Comparison of ENCODE assay signal across 20 mouse cellular contexts in the genomic region with DNA sequence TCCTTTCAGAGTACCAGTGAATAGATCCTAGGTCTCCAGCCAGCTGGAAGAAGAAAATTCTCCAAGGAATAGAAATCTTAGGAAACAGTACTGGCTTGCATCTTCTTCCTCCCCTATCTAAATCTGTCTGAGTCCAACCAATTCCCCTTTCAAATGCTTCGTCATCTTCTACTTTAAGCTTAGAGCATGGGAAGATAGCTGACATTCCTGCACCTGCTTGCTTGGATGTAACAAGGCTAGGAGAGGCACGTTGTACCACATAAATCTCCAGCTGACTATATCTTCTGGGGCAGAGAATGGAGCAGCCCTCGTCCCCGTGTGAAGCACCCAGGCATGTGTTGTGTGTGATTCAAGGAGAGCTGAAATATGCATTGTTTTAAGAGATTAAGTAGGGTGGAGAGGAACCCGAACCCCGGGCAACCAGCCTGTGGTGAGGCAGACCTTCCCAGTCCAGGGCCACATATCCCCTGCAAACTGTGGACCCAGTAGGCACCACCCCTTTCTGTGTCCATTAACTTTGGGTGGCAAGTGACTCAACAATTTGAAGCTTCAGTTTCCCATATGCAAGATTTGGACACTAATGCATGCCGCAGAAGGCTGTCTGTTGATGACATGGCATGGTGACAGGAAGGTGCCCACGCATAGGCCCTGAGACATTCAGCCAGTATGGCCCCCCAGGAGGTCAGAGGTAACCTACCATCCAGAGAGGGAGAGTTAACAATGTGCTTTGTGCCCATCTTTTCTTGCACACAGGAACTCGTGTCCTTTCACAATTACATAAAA.
DNase-seq lines count a peak whose midpoint lies in the region; ATAC-seq and TF ChIP-seq lines count a peak whose summit lies in the region.
"Had no signal": no experiment of that assay in that cellular context is flagged by ENCODE, and none has a peak within 500 bp of the region (broad histone marks: within the 10 kb centered on the region; RNA-seq: fewer than 3 reads in every experiment).

No protein-coding gene starts in this region.

- no peak overlapping the region for H3K4me2 ChIP-seq in kidney, embryonic 15.5 days
- no peak overlapping the region for H3K4me2 ChIP-seq in midbrain, embryonic 11.5 days
- H3K4me2 ChIP-seq in midbrain, postnatal 0 days (ENCODE audit: low read depth, low read length, poor library complexity, severe bottlenecking) = no peak overlapping the region
- H3K4me2 ChIP-seq: forebrain, embryonic 13.5 days; heart, embryonic 15.5 days; hindbrain, embryonic 13.5 days; liver, embryonic 11.5 days; lung, embryonic 15.5 days; midbrain, embryonic 12.5 days; neural tube, embryonic 13.5 days; stomach, embryonic 15.5 days had no signal

- H3K36me3 ChIP-seq in kidney, embryonic 15.5 days = no peaks in the 10 kb centered on the region
- no peaks in the 10 kb centered on the region for H3K36me3 ChIP-seq in kidney, adult 2 months (ENCODE audit: control insufficient read depth, insufficient read depth, low read length)
- H3K36me3 ChIP-seq in midbrain, embryonic 11.5 days (ENCODE audit: control insufficient read depth, insufficient read depth, low read length) = no peaks in the 10 kb centered on the region
- no peaks in the 10 kb centered on the region for H3K36me3 ChIP-seq in midbrain, postnatal 0 days (ENCODE audit: insufficient read depth, low read length)
- H3K36me3 ChIP-seq: heart, embryonic 15.5 days; hindbrain, embryonic 13.5 days; lung, embryonic 15.5 days; midbrain, embryonic 12.5 days; neural tube, embryonic 13.5 days; stomach, embryonic 15.5 days had no signal

- no peak overlapping the region for H3K4me3 ChIP-seq in gastrocnemius, adult 2 months
- H3K4me3 ChIP-seq in kidney, embryonic 15.5 days (replicated peaks) = no peak overlapping the region
- H3K4me3 ChIP-seq in kidney, adult 2 months (ENCODE audit: insufficient read depth, low read depth, low read length) = no peak overlapping the region
- H3K4me3 ChIP-seq in midbrain, embryonic 11.5 days (ENCODE audit: low read depth, low read length) = no peak overlapping the region
- H3K4me3 ChIP-seq in midbrain, postnatal 0 days (ENCODE audit: low read depth, low read length) = no peak overlapping the region
- H3K4me3 ChIP-seq: forebrain, embryonic 13.5 days; heart, embryonic 15.5 days; hindbrain, embryonic 13.5 days; lung, embryonic 15.5 days; midbrain, embryonic 12.5 days; neural tube, embryonic 13.5 days; stomach, embryonic 15.5 days had no signal

- intact Hi-C loops in gastrocnemius, adult 2 months (cut with DNase I) = loop anchor here (5.0 kb wide), 2 partner anchors 38 to 122 kb away; no protein-coding TSS in a partner anchor

- TF ChIP-seq POLR2A in kidney, adult 2 months (IDR thresholded peaks at IDR 0.05; ENCODE audit: low read depth, low read length) = no peak

- H3K9me3 ChIP-seq in kidney, embryonic 15.5 days (replicated peaks) = no peaks in the 10 kb centered on the region
- no peaks in the 10 kb centered on the region for H3K9me3 ChIP-seq in midbrain, embryonic 11.5 days (ENCODE audit: control insufficient read depth, low read length)
- no peaks in the 10 kb centered on the region for H3K9me3 ChIP-seq in midbrain, postnatal 0 days (ENCODE audit: low read length)
- H3K9me3 ChIP-seq: forebrain, embryonic 13.5 days; heart, embryonic 15.5 days; hindbrain, embryonic 13.5 days; lung, embryonic 15.5 days; midbrain, embryonic 12.5 days; neural tube, embryonic 13.5 days; stomach, embryonic 15.5 days had no signal

- H3K27me3 ChIP-seq in kidney, embryonic 15.5 days = no peaks in the 10 kb centered on the region
- no peaks in the 10 kb centered on the region for H3K27me3 ChIP-seq in kidney, adult 2 months (replicated peaks; ENCODE audit: control insufficient read depth, insufficient read depth, low read length)
- no peaks in the 10 kb centered on the region for H3K27me3 ChIP-seq in midbrain, embryonic 11.5 days (ENCODE audit: control insufficient read depth, insufficient read depth, low read length)
- H3K27me3 ChIP-seq in midbrain, postnatal 0 days (ENCODE audit: insufficient read depth, low read length) = no peaks in the 10 kb centered on the region
- H3K27me3 ChIP-seq: forebrain, embryonic 13.5 days; heart, embryonic 15.5 days; hindbrain, embryonic 13.5 days; lung, embryonic 15.5 days; midbrain, embryonic 12.5 days; neural tube, embryonic 13.5 days; stomach, embryonic 15.5 days had no signal

- 0 out of 2 replicates have a peak, but pooled peaks have one; percentile 11 for ATAC-seq in kidney, embryonic 15.5 days (replicated peaks; ENCODE audit: low FRiP score)
- no peak for ATAC-seq in midbrain, embryonic 11.5 days (ENCODE audit: low FRiP score)
- ATAC-seq in midbrain, postnatal 0 days (ENCODE audit: low FRiP score) = no peak
- ATAC-seq: forebrain, embryonic 13.5 days; intestine, embryonic 16.5 days had no signal

- H3K9ac ChIP-seq in kidney, embryonic 15.5 days = no peak overlapping the region
- no peak overlapping the region for H3K9ac ChIP-seq in midbrain, embryonic 11.5 days (ENCODE audit: low read length)
- no peak overlapping the region for H3K9ac ChIP-seq in midbrain, postnatal 0 days (replicated peaks; ENCODE audit: low read length, poor library complexity, severe bottlenecking)
- H3K9ac ChIP-seq: forebrain, embryonic 13.5 days; heart, embryonic 15.5 days; hindbrain, embryonic 13.5 days; lung, embryonic 15.5 days; midbrain, embryonic 12.5 days; neural tube, embryonic 13.5 days; stomach, embryonic 15.5 days had no signal

- H3K27ac ChIP-seq in gastrocnemius, adult 2 months = peak overlapping the region; percentile 95
- no peak overlapping the region; the same call in 1 of the 2 replicates for H3K27ac ChIP-seq in kidney, embryonic 15.5 days
- no peak overlapping the region for H3K27ac ChIP-seq in kidney, adult 2 months (ENCODE audit: insufficient read depth, low read depth, low read length)
- no peak overlapping the region for H3K27ac ChIP-seq in midbrain, embryonic 11.5 days (ENCODE audit: low read depth, low read length)
- H3K27ac ChIP-seq in midbrain, postnatal 0 days (ENCODE audit: low read depth, low read length) = no peak overlapping the region
- H3K27ac ChIP-seq: forebrain, embryonic 13.5 days; heart, embryonic 15.5 days; hindbrain, embryonic 13.5 days; lung, embryonic 15.5 days; midbrain, embryonic 12.5 days; neural tube, embryonic 13.5 days; stomach, embryonic 15.5 days had no signal

- 85% methylated on average over 9 of the region's 9 CpGs for WGBS in kidney, embryonic 15.5 days
- 82% methylated on average over 9 of the region's 9 CpGs for whole genome bisulfite sequencing in kidney, adult 2 months
- 88% methylated on average over 9 of the region's 9 CpGs for WGBS in midbrain, embryonic 11.5 days
- WGBS in midbrain, postnatal 0 days = 90% methylated on average over 9 of the region's 9 CpGs

- TF ChIP-seq CTCF in gastrocnemius, adult 2 months (IDR thresholded peaks at IDR 0.05) = no peak
- TF ChIP-seq CTCF in kidney, adult 2 months (conservative IDR thresholded peaks at IDR 0.05; ENCODE audit: insufficient read depth, insufficient read length, low read depth, low read length) = no peak
- TF ChIP-seq CTCF in midbrain, postnatal 0 days (IDR thresholded peaks at IDR 0.05) = no peak

- no peak for DNase-seq in gastrocnemius, adult 2 months
- no peak for DNase-seq in gastrocnemius, adult 8-10 months (ENCODE audit: low spot score in 2 of 2)
- no peak for DNase-seq in kidney, adult 2 months
- DNase-seq in midbrain, embryonic 11.5 days (ENCODE audit: low spot score, missing footprints) = peak; percentile 26
- no peak for DNase-seq in midbrain, postnatal 0 days (ENCODE audit: low spot score)
- DNase-seq in lung, postnatal 10 days = no peak
- DNase-seq: B cell, adult 2 months; left cerebral cortex, postnatal 4 days; lung, postnatal 36 days; thymus, postnatal 14 days had no signal

- H3K4me1 ChIP-seq in kidney, embryonic 15.5 days = peaks cover 32% of the 10 kb centered on the region
- peaks cover 5% of the 10 kb centered on the region; the same call in 1 of the 2 replicates for H3K4me1 ChIP-seq in kidney, adult 2 months (ENCODE audit: control insufficient read depth, insufficient read depth, low read length)
- H3K4me1 ChIP-seq in midbrain, embryonic 11.5 days (ENCODE audit: control insufficient read depth, insufficient read depth, low read length) = no peaks in the 10 kb centered on the region
- 0 out of 2 replicates have a peak, but pooled peaks cover 3% of the 10 kb centered on the region for H3K4me1 ChIP-seq in midbrain, postnatal 0 days (ENCODE audit: insufficient read depth, low read length)
- H3K4me1 ChIP-seq: forebrain, embryonic 13.5 days; midbrain, embryonic 12.5 days; stomach, embryonic 15.5 days had no signal
